Mouse (Mus musculus) embryo, embryonic 10 days (tissue): ENCODE results near the gene Ftl1-ps1.

Experiments
- DNase-seq: peaks from one replicate; pipeline ENCODE4 v3.0.0-alpha.2; 2015; ENCODE audit warnings: low spot score

Gene Ftl1-ps1

DNA sequence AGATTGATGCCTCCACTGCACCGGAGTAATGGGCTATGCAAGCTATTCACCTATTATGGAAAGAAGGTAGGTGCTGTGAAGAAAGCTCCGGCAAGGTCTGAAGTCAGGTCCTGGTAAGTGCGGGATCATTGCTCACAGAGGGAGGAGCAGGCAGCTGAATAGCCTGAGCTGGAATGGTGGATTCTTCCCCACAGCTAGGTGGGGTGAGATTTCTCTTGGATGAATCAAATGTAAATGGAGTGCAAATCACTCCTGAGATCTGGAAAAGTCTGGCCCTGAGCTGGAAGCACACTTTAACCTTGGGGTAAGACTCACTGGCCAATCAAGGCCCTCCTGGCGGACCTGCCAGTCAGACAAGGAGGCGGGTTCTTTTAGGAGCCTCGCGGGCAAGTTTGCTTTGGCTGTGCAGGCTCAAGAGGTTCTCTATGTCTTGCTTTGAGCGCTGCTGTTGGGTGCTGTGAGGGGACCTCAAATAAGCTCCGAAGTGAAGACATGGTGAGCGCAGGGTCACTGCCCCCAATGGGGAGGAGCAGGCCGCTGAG, at the start of gene Ftl1-ps1:
Ftl1-ps1 (plus strand) TSS at position 397 of the 542 bp plus-strand sequence.
- peak; percentile 12 for DNase-seq

GRCm38 (mm10) chr13:74350435-74350906, 49.0 kb upstream of the Ftl1-ps1 start:
- DNase-seq, result peak; percentile 33

DNA sequence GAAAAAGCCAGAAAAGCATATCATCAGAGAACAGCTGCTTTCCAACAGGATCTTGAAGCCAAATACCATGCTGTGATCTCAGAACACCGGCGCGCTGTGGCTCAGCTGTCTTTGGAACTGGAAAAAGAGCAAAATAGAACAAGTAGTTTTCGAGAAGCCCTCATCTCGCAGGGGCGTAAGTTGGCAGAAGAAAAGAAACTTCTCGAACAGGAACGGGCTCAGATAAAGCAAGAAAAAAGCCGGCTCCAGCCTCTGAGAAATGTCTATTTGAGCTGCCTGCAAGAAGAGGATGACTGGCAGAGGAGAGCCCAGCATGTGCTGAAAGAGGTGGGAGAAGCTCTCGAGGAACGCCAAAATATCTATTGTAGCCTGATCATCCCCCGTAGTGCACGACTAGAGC, 43.0 kb upstream of the Ftl1-ps1 start:
- DNase-seq, result no peak

DNA sequence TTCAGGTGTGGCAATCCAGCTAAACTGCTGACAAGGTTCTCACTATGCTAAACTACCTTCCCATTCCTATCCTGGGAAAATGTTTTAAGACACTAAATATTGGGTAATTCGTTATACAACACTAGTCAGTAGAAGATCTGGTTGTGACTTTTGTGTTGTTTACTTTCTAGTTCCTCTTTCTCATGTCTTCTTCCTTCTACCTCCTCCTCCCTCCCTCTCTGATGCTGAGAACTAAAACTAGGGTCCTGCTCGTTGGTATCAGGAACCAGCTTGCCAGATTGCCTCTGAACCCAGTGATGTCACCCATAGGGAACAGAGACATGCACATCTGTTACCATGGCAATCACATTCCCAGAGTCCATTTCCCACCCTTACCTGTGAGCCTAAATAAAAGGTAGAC, 37.3 kb upstream of the Ftl1-ps1 start:
- DNase-seq, result no peak

DNA sequence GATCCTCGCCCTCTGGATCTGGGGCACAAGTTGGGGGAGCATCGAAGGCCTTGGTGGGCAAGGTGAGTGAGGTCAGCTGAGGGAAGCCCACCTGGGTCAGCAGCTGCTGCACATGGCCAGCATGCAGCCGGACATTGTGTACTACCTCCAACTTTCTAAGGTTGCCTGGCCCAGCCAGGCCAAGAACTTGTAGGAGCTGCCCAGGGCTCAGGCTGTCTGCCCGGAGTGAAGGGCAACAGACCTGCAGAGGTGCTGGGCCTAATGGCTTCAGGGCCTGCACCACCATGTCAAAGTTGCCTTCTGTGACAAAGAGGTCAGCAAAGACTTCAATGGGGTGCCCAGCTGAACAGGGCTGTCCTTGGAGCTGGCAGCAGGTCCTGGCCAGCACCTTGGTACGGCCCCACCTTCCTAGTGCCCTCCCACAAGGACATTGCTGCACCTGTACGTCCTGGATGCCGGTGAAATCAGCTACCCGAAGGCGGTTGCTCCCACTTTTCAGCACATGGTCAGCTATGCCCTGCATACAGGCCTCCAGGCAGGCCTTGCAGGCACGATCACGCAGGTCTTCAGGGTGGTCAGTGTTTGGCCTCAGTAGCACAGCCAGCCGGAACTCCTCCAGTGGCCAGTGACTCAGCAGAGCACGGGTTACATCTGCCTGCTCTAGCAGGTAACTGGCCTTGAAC, 36.2 kb upstream of the Ftl1-ps1 start:
- DNase-seq, result no peak

GRCm38 (mm10) chr13:74363859-74364235, 35.6 kb upstream of the Ftl1-ps1 start, which contains the start of gene Lrrc14b:
Lrrc14b (minus strand) TSS chr13:74364005.
- no peak for DNase-seq

GRCm38 (mm10) chr13:74381533-74382276, 17.8 kb upstream of the Ftl1-ps1 start:
- no peak for DNase-seq

- no peak for DNase-seq
Measured at GRCm38 (mm10) chr13:74382289-74382688, 17.2 kb upstream of the Ftl1-ps1 start.

GRCm38 (mm10) chr13:74389730-74390129, 9.8 kb upstream of the Ftl1-ps1 start:
- DNase-seq, result no peak

- peak; percentile 88 for DNase-seq
Measured at GRCm38 (mm10) chr13:74390371-74390990, 9.0 kb upstream of the Ftl1-ps1 start, which contains the start of gene Zfp72. Zfp72 (minus strand) TSS chr13:74390836.

DNA sequence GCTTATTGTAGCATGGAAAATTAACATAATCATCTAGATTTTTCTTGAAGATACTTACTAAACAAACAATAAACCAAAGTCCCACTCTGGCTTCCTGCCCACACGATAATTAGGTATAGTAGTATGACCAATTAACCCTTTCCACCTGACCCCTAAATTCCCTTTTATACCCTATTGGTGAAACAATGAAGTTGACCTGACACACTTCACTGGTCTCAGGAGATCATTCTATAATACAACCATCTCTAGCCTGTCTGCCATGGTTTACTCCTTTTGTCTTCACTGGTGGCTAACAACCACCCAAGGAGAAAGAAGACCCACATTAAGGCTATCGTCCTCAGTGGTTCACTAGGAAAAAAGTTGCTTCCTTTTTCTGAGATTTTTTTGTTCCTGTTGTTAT, 8.3 kb upstream of the Ftl1-ps1 start:
- DNase-seq, result no peak

DNA sequence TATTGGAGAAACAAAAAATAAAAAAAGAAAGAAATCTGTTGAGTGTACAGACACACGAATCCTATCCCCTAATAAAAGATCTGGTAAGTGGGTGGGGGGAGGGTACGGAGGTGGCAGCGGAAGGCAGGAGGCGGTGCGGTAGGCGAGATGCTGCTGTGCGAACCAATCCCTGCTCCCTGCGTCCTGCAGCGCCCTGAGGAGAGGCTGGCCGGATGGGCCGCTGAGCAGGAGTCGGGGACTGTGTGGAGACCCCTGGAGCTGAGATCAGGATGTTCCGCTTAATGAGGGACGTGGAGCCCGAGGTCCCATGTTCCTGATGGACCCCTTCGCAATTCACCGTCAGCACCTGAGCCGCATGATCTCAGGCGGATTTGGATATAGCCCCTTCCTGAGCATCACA, 40.4 kb downstream of the Ftl1-ps1 start:
- peak; percentile 6 for DNase-seq
